ENCODE assay signal across 1 mouse cellular context in the genomic region with DNA sequence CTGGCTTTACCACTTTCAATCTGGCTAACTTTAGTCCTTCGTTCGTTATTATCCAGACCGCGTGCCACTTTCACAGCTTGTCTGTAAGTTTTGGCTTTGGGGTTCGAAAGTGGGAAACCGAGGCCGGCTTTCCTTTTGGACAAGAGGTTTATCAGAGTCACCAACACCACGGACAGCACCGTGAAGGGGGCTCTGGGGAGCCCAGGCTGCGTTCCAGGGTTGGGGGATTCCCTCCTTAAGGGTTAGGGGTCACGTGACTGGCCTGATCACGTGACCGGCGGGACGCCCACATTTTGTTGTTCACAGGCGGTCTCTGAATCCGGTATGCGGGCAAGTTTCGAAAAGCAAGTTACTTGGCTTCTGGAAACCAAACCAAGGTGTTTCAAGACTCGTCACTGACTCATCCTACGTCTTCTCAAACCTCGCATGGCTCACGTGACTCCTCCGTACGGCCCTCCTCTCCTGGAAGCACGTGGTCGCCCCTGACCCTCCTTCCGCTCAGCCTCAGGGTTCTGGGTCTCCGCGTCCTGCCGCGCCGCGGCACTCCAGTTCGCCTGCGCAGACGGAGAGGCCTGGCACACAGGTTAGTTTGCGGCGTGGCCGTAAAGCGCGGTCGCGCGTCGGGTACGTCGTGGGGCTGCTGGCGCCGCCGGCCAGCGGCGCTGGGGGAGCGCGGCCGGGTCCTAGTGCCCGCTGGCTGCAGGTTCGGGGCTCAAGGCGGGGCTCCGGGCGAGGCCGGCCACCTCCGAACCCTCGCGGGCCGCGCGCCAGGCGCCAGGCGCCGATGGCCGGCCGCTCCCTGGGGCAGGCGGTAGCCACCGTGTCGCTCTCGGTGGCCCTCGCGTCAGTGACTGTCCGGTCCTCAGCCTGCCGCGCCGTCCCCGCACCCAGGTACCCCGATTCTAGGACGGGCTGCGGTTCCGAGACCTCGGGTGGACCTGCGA.
TF ChIP-seq lines count a peak whose summit lies in the region.

Gene Nudt9, plus strand, starts transcription at position 51 of the 944 bp plus-strand sequence.

TF ChIP-seq in myocyte, 11 proteins besides CTCF, POLR2A, EP300 and RAD21 (continued from another document):
- no peak for TF ChIP-seq CEBPB (IDR thresholded peaks at IDR 0.05; ENCODE audit: insufficient read depth, poor library complexity, severe bottlenecking)
- TF ChIP-seq MYOG (IDR thresholded peaks at IDR 0.05; ENCODE audit: control insufficient read depth in 1 of 3, insufficient read depth in 1 of 3, insufficient read length in 2 of 3, low read depth in 2 of 3) = peak in 1 of 3 experiments; percentile 34
- peak in 1 of 3 experiments; percentile 11 for TF ChIP-seq MYOD1 (IDR thresholded peaks at IDR 0.05; ENCODE audit: control insufficient read depth in 1 of 3, insufficient read length in 2 of 3, low read depth in 2 of 3)
